Mouse (Mus musculus) lung, adult 2 months (tissue): ENCODE results near the gene Rell1.

ENCODE experiments used
- CTCF ChIP-seq: fragments of 200-500 bp; IDR thresholded peaks from 2 replicates; pipeline ENCODE4 v1.5.1; 2011; ENCODE audit warnings: mild to moderate bottlenecking, low read length, control low read depth; ENCODE audit not compliant: insufficient read depth
- POLR2A ChIP-seq: fragments of 200-500 bp; IDR thresholded peaks from 2 replicates; pipeline ENCODE4 v1.6.1; 2011; ENCODE audit warnings: low read depth, mild to moderate bottlenecking, control low read depth, low read length, borderline replicate concordance; ENCODE audit errors: extremely low read depth

- TF ChIP-seq CTCF (no peak), POLR2A (no peak)
Observed at GRCm38 (mm10) chr5:63918201-63918600, 50.5 kb downstream of the Rell1 start.
